Mouse (Mus musculus): Measurements from ENCODE around the gene Pex26. TPM values are rescaled to one million over a fixed set of nuclear protein-coding genes. Genes with fewer than 3 reads are reported as not detected.

Pex26 gene
- 9.8 and 10.1 TPM in 2 replicates for polyA plus RNA-seq (2015; fragmentation: Nextera tagmentation; extraction: Ambion mirVana)

DNA sequence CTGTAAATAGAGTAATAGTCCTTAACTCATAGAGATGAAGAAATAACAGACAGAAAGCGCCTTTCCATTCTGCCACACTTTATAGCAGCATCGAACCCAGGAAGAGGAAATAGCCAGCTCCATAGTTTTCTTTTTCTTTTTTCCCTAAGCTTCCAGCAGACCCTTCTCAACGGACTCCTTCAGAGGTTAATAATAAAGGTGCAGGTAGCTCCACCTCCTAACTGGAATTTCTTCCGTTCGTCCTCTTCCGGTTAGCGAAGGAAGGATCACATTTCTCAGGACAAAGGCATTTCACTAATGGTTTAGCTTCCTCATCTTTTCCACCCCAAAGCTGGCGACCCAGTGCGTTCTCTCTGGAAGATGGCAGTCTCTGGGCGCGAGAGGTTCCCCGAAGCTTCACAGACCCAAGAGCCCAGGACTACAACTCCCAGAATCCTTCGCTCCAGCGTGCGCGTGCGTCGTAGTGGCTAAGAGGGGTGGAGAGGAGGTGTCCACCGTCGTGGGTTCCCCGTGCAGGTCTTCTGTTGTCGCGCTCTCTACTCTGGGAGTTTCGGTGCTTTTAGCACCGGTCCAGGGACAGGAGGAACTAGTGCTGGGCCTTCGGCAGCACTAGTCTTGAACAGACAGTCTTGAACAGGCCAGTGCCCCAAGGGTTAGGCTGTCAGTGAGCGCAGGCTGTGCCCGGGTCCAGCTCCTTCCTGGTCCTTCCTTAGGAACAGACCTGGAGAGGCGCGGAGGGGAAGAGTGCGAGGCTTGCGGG, at the start of gene Pex26:
Gene Pex26 (plus strand): TSS at position 254 of the 760 bp plus-strand sequence.
- Histone ChIP-seq H3K4me3 (replicated peaks; ENCODE audit: low read depth, low read length) (peak within 1 kb of the TSS; percentile 40), H3K36me3 (ENCODE audit: insufficient read depth, low read length) (peaks cover 11% of the 10 kb centered on the region; the same call in 1 of the 2 replicates), H3K27ac (peak within 1 kb of the TSS; percentile 79), H3K9me3 (replicated peaks; ENCODE audit: low read length) (no peaks in the 10 kb centered on the region), H3K27me3 (ENCODE audit: insufficient read depth, low read length) (no peaks in the 10 kb centered on the region), H3K4me2 (ENCODE audit: low read length) (peak within 1 kb of the TSS; percentile 79), H3K4me1 (replicated peaks; ENCODE audit: insufficient read depth, low read length) (peaks cover 10% of the 10 kb centered on the region), H3K9ac (ENCODE audit: low read depth, low read length) (peak within 1 kb of the TSS; percentile 59)
- ATAC-seq (replicated peaks; ENCODE audit: low FRiP score, low read depth) (peak; percentile 87), DNase-seq (ENCODE audit: low spot score) (peak; percentile 93)
- TF ChIP-seq CTCF (IDR thresholded peaks at IDR 0.05; ENCODE audit: low read depth): no peak
- 1% methylated on average over 32 of the region's 32 CpGs for WGBS

DNA sequence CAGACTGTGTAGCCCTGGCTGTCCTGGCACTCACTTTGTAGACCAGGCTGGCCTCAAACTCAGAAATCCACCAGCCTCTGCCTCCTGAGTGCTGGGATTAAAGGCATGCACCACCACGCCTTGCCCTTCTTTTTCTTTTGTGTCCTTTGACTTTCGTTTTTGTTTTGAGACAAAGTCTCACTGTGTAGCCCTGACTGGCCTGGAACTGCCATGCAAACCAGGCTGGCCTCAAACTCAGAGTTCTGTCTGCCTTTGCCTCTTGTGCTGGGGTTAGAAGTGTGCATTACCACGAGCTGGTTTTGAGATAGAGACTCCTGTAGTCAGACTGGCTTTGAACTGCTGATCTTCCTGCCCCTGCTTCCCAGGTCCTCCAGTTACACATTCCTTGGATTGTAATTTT, 49.2 kb upstream of the Pex26 start:
- ATAC-seq (replicated peaks; ENCODE audit: low FRiP score, low read depth) (no peak), DNase-seq (ENCODE audit: low spot score) (no peak)
- Histone ChIP-seq H3K9me3 (replicated peaks; ENCODE audit: low read length) (no peaks in the 10 kb centered on the region), H3K4me1 (replicated peaks; ENCODE audit: insufficient read depth, low read length) (no peaks in the 10 kb centered on the region), H3K36me3 (ENCODE audit: insufficient read depth, low read length) (no peaks in the 10 kb centered on the region), H3K4me2 (ENCODE audit: low read length) (no peak overlapping the region), H3K27me3 (ENCODE audit: insufficient read depth, low read length) (0 out of 2 replicates have a peak, but pooled peaks cover 10% of the 10 kb centered on the region), H3K9ac (ENCODE audit: low read depth, low read length) (no peak overlapping the region), H3K4me3 (replicated peaks; ENCODE audit: low read depth, low read length) (no peak overlapping the region), H3K27ac (no peak overlapping the region)
- WGBS: 57% methylated on average over 3 of the region's 3 CpGs
- no peak for TF ChIP-seq CTCF (IDR thresholded peaks at IDR 0.05; ENCODE audit: low read depth)

DNA sequence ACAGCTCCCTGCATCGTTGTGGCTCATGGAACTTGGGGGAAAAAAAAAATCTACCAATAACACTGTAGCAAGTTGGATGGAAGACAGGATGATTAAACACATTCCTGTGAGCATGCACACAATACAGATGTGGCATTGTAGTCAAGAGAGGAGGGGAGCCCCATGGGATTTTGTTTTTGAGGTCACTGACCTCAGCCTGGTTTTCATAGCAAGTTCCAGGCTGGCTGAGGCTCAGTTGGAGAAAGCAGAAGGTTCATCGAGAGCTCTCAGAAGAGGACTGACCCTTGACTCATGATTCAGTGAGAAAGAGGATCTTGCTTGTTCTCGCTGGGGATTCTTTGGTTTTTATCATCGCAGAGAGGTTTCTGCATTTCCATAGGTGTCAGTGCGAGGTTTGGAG, 48.6 kb upstream of the Pex26 start:
- Histone ChIP-seq H3K9me3 (replicated peaks; ENCODE audit: low read length) (no peaks in the 10 kb centered on the region), H3K9ac (ENCODE audit: low read depth, low read length) (no peak overlapping the region), H3K4me2 (ENCODE audit: low read length) (no peak overlapping the region), H3K27me3 (ENCODE audit: insufficient read depth, low read length) (0 out of 2 replicates have a peak, but pooled peaks cover 10% of the 10 kb centered on the region), H3K4me1 (replicated peaks; ENCODE audit: insufficient read depth, low read length) (no peaks in the 10 kb centered on the region), H3K4me3 (replicated peaks; ENCODE audit: low read depth, low read length) (no peak overlapping the region), H3K27ac (no peak overlapping the region), H3K36me3 (ENCODE audit: insufficient read depth, low read length) (no peaks in the 10 kb centered on the region)
- TF ChIP-seq CTCF (IDR thresholded peaks at IDR 0.05; ENCODE audit: low read depth): no peak
- DNase-seq (ENCODE audit: low spot score): no peak
- whole genome bisulfite sequencing: 52% methylated on average over 5 of the region's 5 CpGs
- no peak for ATAC-seq (replicated peaks; ENCODE audit: low FRiP score, low read depth)

DNA sequence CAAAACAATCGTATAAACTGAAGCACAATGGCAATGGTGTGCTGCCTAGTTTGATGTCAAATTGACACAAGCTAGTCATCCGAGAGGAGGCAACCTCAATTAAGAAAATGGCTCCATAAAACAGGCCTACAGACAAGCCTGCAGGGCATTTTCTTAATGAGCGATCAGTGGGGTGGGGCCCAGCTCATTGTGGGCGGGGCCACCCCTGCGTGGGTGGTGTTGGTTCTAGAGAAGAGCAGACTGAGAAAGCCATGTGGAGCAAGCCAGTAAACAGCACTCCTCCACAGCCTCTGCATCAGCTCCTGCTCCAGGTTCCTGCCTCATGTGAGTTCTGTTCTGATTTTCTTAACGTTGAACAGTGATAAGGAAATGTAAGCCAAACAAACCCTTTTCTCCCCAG, 46.2 kb upstream of the Pex26 start:
- WGBS: 50% methylated on average over 6 of the region's 6 CpGs
- DNase-seq (ENCODE audit: low spot score) (no peak), ATAC-seq (replicated peaks; ENCODE audit: low FRiP score, low read depth) (no peak)

DNA sequence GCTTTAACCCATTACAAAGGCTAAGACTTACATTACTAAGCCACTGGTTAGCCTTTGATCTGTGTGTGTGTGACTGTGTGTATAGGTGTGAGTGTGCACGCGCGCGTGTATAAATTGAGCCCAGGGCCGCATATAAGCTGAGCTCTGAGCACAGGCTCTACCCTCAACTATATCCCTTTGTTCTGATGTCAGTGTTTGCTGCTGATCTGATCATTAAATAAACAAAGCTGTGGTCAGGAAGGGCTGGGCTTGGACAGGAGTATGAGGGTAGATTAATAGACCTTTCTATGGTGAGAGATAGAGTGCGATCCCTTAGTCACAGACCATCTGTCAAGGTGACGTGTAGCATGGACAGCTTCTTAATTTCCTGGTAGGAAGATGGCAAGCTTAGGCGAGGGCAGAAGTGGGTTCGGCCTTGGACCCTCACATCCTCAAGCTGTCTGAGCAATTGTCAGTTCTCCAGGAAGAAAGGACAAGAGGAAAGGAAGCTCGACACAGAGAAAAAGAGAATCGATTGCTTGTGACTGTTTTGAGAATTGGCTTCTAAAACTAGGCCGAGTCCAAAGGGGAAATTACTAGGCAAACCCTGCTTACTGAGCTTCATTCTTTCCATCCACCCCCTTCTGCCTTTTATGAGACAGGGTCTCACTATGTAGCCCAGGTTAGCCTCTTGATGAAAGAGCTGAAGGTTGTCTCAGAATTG, 45.0 kb upstream of the Pex26 start:
- WGBS: 75% methylated on average over 12 of the region's 12 CpGs
- Histone ChIP-seq H3K27me3 (ENCODE audit: insufficient read depth, low read length) (no peaks in the 10 kb centered on the region), H3K4me2 (ENCODE audit: low read length) (no peak overlapping the region), H3K9ac (ENCODE audit: low read depth, low read length) (no peak overlapping the region), H3K27ac (no peak overlapping the region), H3K36me3 (ENCODE audit: insufficient read depth, low read length) (no peaks in the 10 kb centered on the region), H3K4me1 (replicated peaks; ENCODE audit: insufficient read depth, low read length) (no peaks in the 10 kb centered on the region), H3K9me3 (replicated peaks; ENCODE audit: low read length) (no peaks in the 10 kb centered on the region), H3K4me3 (replicated peaks; ENCODE audit: low read depth, low read length) (no peak overlapping the region)
- ATAC-seq (replicated peaks; ENCODE audit: low FRiP score, low read depth) (no peak), DNase-seq (ENCODE audit: low spot score) (no peak)
- no peak for TF ChIP-seq CTCF (IDR thresholded peaks at IDR 0.05; ENCODE audit: low read depth)

More for the DNA sequence above, 46.2 kb upstream of the Pex26 start:
- no peak overlapping the region for H3K4me2 ChIP-seq (ENCODE audit: low read length)
- no peaks in the 10 kb centered on the region for H3K9me3 ChIP-seq (replicated peaks; ENCODE audit: low read length)
- TF ChIP-seq CTCF (IDR thresholded peaks at IDR 0.05; ENCODE audit: low read depth): no peak
- H3K4me3 ChIP-seq (replicated peaks; ENCODE audit: low read depth, low read length): no peak overlapping the region
- no peaks in the 10 kb centered on the region for H3K27me3 ChIP-seq (ENCODE audit: insufficient read depth, low read length)
- no peaks in the 10 kb centered on the region for H3K4me1 ChIP-seq (replicated peaks; ENCODE audit: insufficient read depth, low read length)
- H3K9ac ChIP-seq (ENCODE audit: low read depth, low read length): no peak overlapping the region
- no peaks in the 10 kb centered on the region for H3K36me3 ChIP-seq (ENCODE audit: insufficient read depth, low read length)
- H3K27ac ChIP-seq: no peak overlapping the region

DNA sequence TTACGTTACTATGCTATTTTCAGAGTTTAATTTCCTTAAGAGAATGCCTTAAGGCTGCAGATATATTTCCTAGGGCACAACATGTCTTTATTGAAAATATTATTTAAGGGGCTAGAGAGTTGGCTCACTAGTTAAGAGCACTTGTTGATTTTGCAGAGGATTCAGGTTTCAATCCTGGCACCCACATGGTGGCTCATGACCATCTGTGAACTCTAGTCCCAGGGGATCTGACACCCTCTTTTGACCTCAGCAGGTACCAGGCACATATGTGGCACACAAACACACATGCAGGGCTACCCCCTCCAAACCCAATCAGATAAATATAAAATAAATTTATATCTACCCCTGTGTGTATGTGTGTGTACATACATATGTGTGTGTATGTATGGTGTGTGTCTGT, 44.2 kb upstream of the Pex26 start:
- WGBS: 80% methylated on average over 1 of the region's 1 CpGs
- Histone ChIP-seq H3K9me3 (replicated peaks; ENCODE audit: low read length) (no peaks in the 10 kb centered on the region), H3K4me1 (replicated peaks; ENCODE audit: insufficient read depth, low read length) (0 out of 2 replicates have a peak, but pooled peaks cover 3% of the 10 kb centered on the region), H3K27me3 (ENCODE audit: insufficient read depth, low read length) (no peaks in the 10 kb centered on the region), H3K36me3 (ENCODE audit: insufficient read depth, low read length) (no peaks in the 10 kb centered on the region), H3K9ac (ENCODE audit: low read depth, low read length) (no peak overlapping the region), H3K4me2 (ENCODE audit: low read length) (no peak overlapping the region), H3K4me3 (replicated peaks; ENCODE audit: low read depth, low read length) (no peak overlapping the region), H3K27ac (no peak overlapping the region)
- no peak for TF ChIP-seq CTCF (IDR thresholded peaks at IDR 0.05; ENCODE audit: low read depth)
- no peak for DNase-seq (ENCODE audit: low spot score)
- ATAC-seq (replicated peaks; ENCODE audit: low FRiP score, low read depth): no peak
